In genomic region chr13:21195406-21196228, GRCm38 (mm10) we compare ENCODE assay signal across 29 mouse cellular contexts. TPM values are rescaled to one million over a fixed set of nuclear protein-coding genes. Genes with fewer than 3 reads are reported as not detected.
"Had no signal": no experiment of that assay in that cellular context is flagged by ENCODE, and none has a peak within 500 bp of the region (broad histone marks: within the 10 kb centered on the region; RNA-seq: fewer than 3 reads in every experiment).

No protein-coding gene starts in this region.

- H3K27ac ChIP-seq: kidney, embryonic 15.5 days; limb, embryonic 10.5 days; limb, embryonic 13.5 days; liver, embryonic 13.5 days; midbrain, embryonic 13.5 days; neural tube, embryonic 12.5 days; neural tube, embryonic 15.5 days; stomach, postnatal 0 days had no signal

- H3K4me1 ChIP-seq: limb, embryonic 13.5 days; neural tube, embryonic 12.5 days had no signal

- H3K27me3 ChIP-seq: kidney, embryonic 15.5 days; limb, embryonic 13.5 days; liver, embryonic 13.5 days; midbrain, embryonic 13.5 days; neural tube, embryonic 12.5 days; neural tube, embryonic 15.5 days had no signal

- H3K4me3 ChIP-seq: kidney, embryonic 15.5 days; limb, embryonic 10.5 days; limb, embryonic 13.5 days; liver, embryonic 13.5 days; midbrain, embryonic 13.5 days; neural tube, embryonic 12.5 days; neural tube, embryonic 15.5 days had no signal

- H3K9ac ChIP-seq: kidney, embryonic 15.5 days; limb, embryonic 13.5 days; liver, embryonic 13.5 days; midbrain, embryonic 13.5 days; neural tube, embryonic 12.5 days; neural tube, embryonic 15.5 days had no signal

- H3K9me3 ChIP-seq: kidney, embryonic 15.5 days; limb, embryonic 10.5 days; limb, embryonic 13.5 days; liver, embryonic 13.5 days; midbrain, embryonic 13.5 days; neural tube, embryonic 12.5 days; neural tube, embryonic 15.5 days had no signal

- ATAC-seq: midbrain, embryonic 13.5 days had no signal

- H3K4me2 ChIP-seq: kidney, embryonic 15.5 days; limb, embryonic 13.5 days; liver, embryonic 13.5 days; midbrain, embryonic 13.5 days; neural tube, embryonic 12.5 days; neural tube, embryonic 15.5 days had no signal

- DNase-seq: kidney, adult 2 months; kidney, postnatal 10 days; kidney, postnatal 36 days; liver; liver, embryonic 13.5 days; lung, adult 2 months; lung, postnatal 14 days; lung, postnatal 4 days; right cerebral cortex, adult 18-20 months; right cerebral cortex, postnatal 14 days; right cerebral cortex, postnatal 4 days; thymus, postnatal 25 days had no signal

RNA-seq across cellular contexts. Expression of gene Olfr1368, which starts 50.0 kb away (rescaled TPM):
- total RNA-seq: layer of hippocampus, adult 18-20 months; layer of hippocampus, postnatal 14 days; left cerebral cortex, postnatal 25 days; megakaryocyte progenitor cell, adult 5-6 weeks; megakaryocyte-erythroid progenitor cell, adult 5-6 weeks had no signal
- polyA plus RNA-seq: intestine, embryonic 14.5 days; kidney, adult 2 months; kidney, embryonic 15.5 days; limb, embryonic 10.5 days; limb, embryonic 13.5 days; liver, embryonic 13.5 days; liver, embryonic 16.5 days; lung, adult 2 months; lung, embryonic 16.5 days; midbrain, embryonic 13.5 days; neural tube, embryonic 12.5 days; neural tube, embryonic 15.5 days; stomach, embryonic 14.5 days; stomach, postnatal 0 days; thymus, postnatal 0 days had no signal
